Mouse (Mus musculus): Measurements from ENCODE around the gene Gm28048. TPM values are rescaled to one million over a fixed set of nuclear protein-coding genes. Genes with fewer than 3 reads are reported as not detected.

The Gm28048 gene
- total RNA-seq, 2 experiments from 2014 or later, result 9.5 to 10.4 TPM

GRCm38 (mm10) chr11:22813427-22813826 lies 168.5 kb downstream of the Gm28048 start:
- DNase-seq (ENCODE audit: extremely low spot score in 1 of 2, low spot score in 1 of 2), result no peak

GRCm38 (mm10) chr11:22811413-22811812 lies 170.5 kb downstream of the Gm28048 start:
- no peak for DNase-seq (ENCODE audit: extremely low spot score in 1 of 2, low spot score in 1 of 2)

GRCm38 (mm10) chr11:22809465-22810096 lies 172.3 kb downstream of the Gm28048 start:
- DNase-seq (ENCODE audit: extremely low spot score in 1 of 2, low spot score in 1 of 2), result no peak

- no peak for DNase-seq (ENCODE audit: extremely low spot score in 1 of 2, low spot score in 1 of 2)
Observed at GRCm38 (mm10) chr11:22808040-22808439, 173.8 kb downstream of the Gm28048 start.

GRCm38 (mm10) chr11:22805171-22805570 lies 176.7 kb downstream of the Gm28048 start:
- DNase-seq (ENCODE audit: extremely low spot score in 1 of 2, low spot score in 1 of 2), result no peak

- no peak for DNase-seq (ENCODE audit: extremely low spot score in 1 of 2, low spot score in 1 of 2)
Observed at GRCm38 (mm10) chr11:22799987-22800424, 181.9 kb downstream of the Gm28048 start.

- no peak for DNase-seq (ENCODE audit: extremely low spot score in 1 of 2, low spot score in 1 of 2)
Observed at GRCm38 (mm10) chr11:22798916-22799315, 183.0 kb downstream of the Gm28048 start.

- no peak for DNase-seq (ENCODE audit: extremely low spot score in 1 of 2, low spot score in 1 of 2)
Observed at GRCm38 (mm10) chr11:22794734-22795133, 187.2 kb downstream of the Gm28048 start.

- no peak for DNase-seq (ENCODE audit: extremely low spot score in 1 of 2, low spot score in 1 of 2)
Observed at GRCm38 (mm10) chr11:22793881-22794203, 188.0 kb downstream of the Gm28048 start.

- no peak for DNase-seq (ENCODE audit: extremely low spot score in 1 of 2, low spot score in 1 of 2)
Observed at GRCm38 (mm10) chr11:22793176-22793880, 188.6 kb downstream of the Gm28048 start.

- DNase-seq (ENCODE audit: extremely low spot score in 1 of 2, low spot score in 1 of 2), result no peak
Observed at GRCm38 (mm10) chr11:22792149-22792548, 189.7 kb downstream of the Gm28048 start.

- DNase-seq (ENCODE audit: extremely low spot score in 1 of 2, low spot score in 1 of 2), result no peak
Observed at GRCm38 (mm10) chr11:22791726-22792125, 190.2 kb downstream of the Gm28048 start.

- DNase-seq (ENCODE audit: extremely low spot score in 1 of 2, low spot score in 1 of 2), result no peak
Observed at GRCm38 (mm10) chr11:22787833-22788232, 194.1 kb downstream of the Gm28048 start.

Other genes with a start within 250 kb of the Gm28048 start
- gene B3gnt2, start 121.1 kb downstream of the Gm28048 start, total RNA-seq (2021), result 10 to 100 TPM; 13.6 to 15.9 TPM
- 10 to 100 TPM; 56.5 to 61.7 TPM for gene Zrsr1, start 10.1 kb downstream of the Gm28048 start, total RNA-seq (2021)
- gene Commd1, start 292 bp upstream of the Gm28048 start, total RNA-seq (2021), result 10 to 100 TPM; 50.9 to 62.2 TPM
- 100 to 1,000 TPM in 1 of 2 experiments, 10 to 100 TPM in 1; 99.5 to 114 TPM for gene Cct4, start 8.4 kb upstream of the Gm28048 start, total RNA-seq (2021)
- 1 to 10 TPM; 4.2 to 6.3 TPM for gene Fam161a, start 25.4 kb upstream of the Gm28048 start, total RNA-seq (2021)